Mouse (Mus musculus) ES-E14 (cell line): ENCODE measurements around the gene Kpna7. TPM values are rescaled to one million over a fixed set of nuclear protein-coding genes. Genes with fewer than 3 reads are reported as not detected.
A peak's percentile ranks its signal among the peaks of the same experiment; 100 is the strongest.

Experiments used
- DNase-seq: peaks from one replicate; pipeline ENCODE4 v3.0.0-alpha.2; 2013; ENCODE audit warnings: low read depth, low spot score
- H3K27ac ChIP-seq: 2 replicates; pipeline ENCODE4 v1.5.1; 2012; ENCODE audit warnings: low read depth, mild to moderate bottlenecking, low read length, moderate library complexity, mixed read lengths; ENCODE audit not compliant: poor library complexity, insufficient read depth, severe bottlenecking
- H3K36me3 ChIP-seq: 2 replicates; pipeline ENCODE4 v1.6.1; 2012; ENCODE audit warnings: mild to moderate bottlenecking, low read length, moderate library complexity, mixed read lengths; ENCODE audit not compliant: control insufficient read depth, poor library complexity, insufficient read depth, severe bottlenecking
- H3K4me1 ChIP-seq, 2 experiments: fragments of 150-350 bp in 1 of 2; sonication (generic) in 1 of 2; 2 replicates each; pipeline ENCODE4 v1.6.1; 2012; ENCODE audit warnings: low read length in 2 of 2, mild to moderate bottlenecking in 1 of 2, mixed read lengths in 1 of 2; ENCODE audit not compliant: control insufficient read depth in 2 of 2, insufficient read depth in 2 of 2, poor library complexity in 1 of 2
- H3K4me3 ChIP-seq, 2 experiments: fragments of 150-350 bp in 1 of 2; sonication (generic) in 1 of 2; 2 replicates each; pipeline ENCODE4 v1.5.1; 2012; ENCODE audit warnings: low read length in 2 of 2, low read depth in 1 of 2, mild to moderate bottlenecking in 1 of 2, mixed read lengths in 1 of 2; ENCODE audit not compliant: insufficient read depth in 1 of 2, poor library complexity in 1 of 2, severe bottlenecking in 1 of 2
- H3K9ac ChIP-seq: 2 replicates; pipeline ENCODE4 v1.6.1; 2012; ENCODE audit warnings: low read depth, mild to moderate bottlenecking, low read length, mixed read lengths; ENCODE audit not compliant: poor library complexity, insufficient read depth, severe bottlenecking
- H3K9me3 ChIP-seq: fragments of 150-350 bp; sonication (generic); 2 replicates; pipeline ENCODE4 v1.6.1; 2012; ENCODE audit warnings: low read depth, mild to moderate bottlenecking, low read length; ENCODE audit not compliant: control insufficient read depth, insufficient read depth
- CHD2 ChIP-seq: IDR thresholded peaks from 2 replicates; pipeline ENCODE4 v1.6.1; 2014; ENCODE audit warnings: mild to moderate bottlenecking, low read depth, low read length, inconsistent platforms
- HCFC1 ChIP-seq: IDR thresholded peaks from 2 replicates; pipeline ENCODE4 v1.6.1; 2012; ENCODE audit warnings: low read length, inconsistent platforms, borderline replicate concordance; ENCODE audit not compliant: insufficient read depth
- MAFK ChIP-seq: IDR thresholded peaks from 2 replicates; pipeline ENCODE4 v1.6.1; 2014; ENCODE audit warnings: mild to moderate bottlenecking, low read depth, low read length, inconsistent platforms; ENCODE audit not compliant: insufficient read depth
- ZC3H11A ChIP-seq: IDR thresholded peaks from 2 replicates; pipeline ENCODE4 v1.6.1; 2012; ENCODE audit warnings: low read depth, mild to moderate bottlenecking, inconsistent platforms, low read length, borderline replicate concordance
- ZNF384 ChIP-seq: IDR thresholded peaks from 2 replicates; pipeline ENCODE4 v1.6.1; 2012; ENCODE audit warnings: low read depth, low read length, inconsistent platforms
- in situ Hi-C, 2 experiments: fragments of 600-800 bp; cut with MboI; formaldehyde crosslinking; loops; one replicate each; pipeline ENCODE4 v1.15.1; 2025; ENCODE audit warnings: low sequenced_read_pairs in 2 of 2, inconsistent platforms in 1 of 2; ENCODE audit not compliant: unreplicated experiment in 2 of 2
- total RNA-seq: library from RNA; depleted of rRNA; stranded (reverse); fragments of 300-350 nt; gene quantifications from 2 replicates; pipeline ENCODE4 v1.2.3, GENCODE M21; 2012

Gene Kpna7
- total RNA-seq, 1 experiment: 0.58 TPM

DNA sequence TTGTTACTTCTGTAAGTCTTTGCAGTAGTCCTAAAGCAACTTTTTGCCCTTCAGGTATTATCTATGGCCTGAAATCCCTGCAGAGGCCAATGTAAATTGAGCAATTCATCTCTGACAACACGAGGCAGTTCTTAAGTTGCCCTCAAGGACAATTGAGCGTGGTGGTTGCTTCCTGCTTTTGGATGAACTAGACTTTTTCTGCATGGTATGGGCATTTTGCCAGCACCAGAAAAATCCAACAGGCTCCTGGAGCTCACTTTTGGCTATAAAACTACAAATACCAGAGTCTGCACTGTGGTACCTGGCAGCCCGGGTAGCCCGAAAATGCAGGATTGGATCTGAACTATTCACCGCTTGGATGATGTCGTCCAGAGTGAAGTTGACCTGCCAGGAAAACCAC, 78.2 kb downstream of the Kpna7 start:
- TF ChIP-seq ZC3H11A (no peak), HCFC1 (no peak), ZNF384 (no peak), CHD2 (no peak), MAFK (no peak)
- DNase-seq: no peak
- Histone ChIP-seq H3K36me3 (no peaks in the 10 kb centered on the region), H3K9ac (no peak overlapping the region), H3K4me3 (no peak overlapping the region), H3K4me1 (no peaks in the 10 kb centered on the region), H3K9me3 (no peaks in the 10 kb centered on the region), H3K27ac (no peak overlapping the region)
- in situ Hi-C loops: no loop called here

DNA sequence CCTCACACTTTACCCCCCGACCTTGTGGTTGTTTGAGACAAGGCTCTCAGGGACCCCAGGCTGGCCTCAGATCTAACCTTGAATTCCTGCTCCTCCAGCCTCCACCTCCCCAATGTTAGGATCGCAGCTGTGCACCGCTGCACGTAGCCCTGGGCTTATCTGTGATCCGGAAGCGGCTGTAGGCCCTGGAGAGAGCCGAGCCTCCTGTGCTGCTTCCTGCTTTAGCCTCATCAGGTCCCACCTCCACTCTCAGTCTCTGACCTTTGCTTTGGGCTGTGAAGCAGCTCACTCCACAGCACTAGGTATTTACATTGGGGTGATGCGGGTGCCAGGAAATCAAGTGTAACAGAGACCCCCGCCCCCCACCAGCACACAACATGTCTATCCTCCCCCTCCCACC, 79.3 kb downstream of the Kpna7 start:
- H3K27ac ChIP-seq: no peak overlapping the region
- H3K9ac ChIP-seq: no peak overlapping the region
- H3K9me3 ChIP-seq: no peaks in the 10 kb centered on the region
- H3K4me3 ChIP-seq: no peak overlapping the region
- no peak for DNase-seq
- H3K4me1 ChIP-seq: no peaks in the 10 kb centered on the region
- TF ChIP-seq CHD2: no peak
- TF ChIP-seq HCFC1: no peak
- no peak for TF ChIP-seq MAFK
- no peak for TF ChIP-seq ZNF384
- TF ChIP-seq ZC3H11A: no peak
- in situ Hi-C loops: loop anchor here in 1 of 2 experiments (5.0 kb wide), 1 partner anchor 68 kb away; no protein-coding TSS in a partner anchor
- H3K36me3 ChIP-seq: no peaks in the 10 kb centered on the region

DNA sequence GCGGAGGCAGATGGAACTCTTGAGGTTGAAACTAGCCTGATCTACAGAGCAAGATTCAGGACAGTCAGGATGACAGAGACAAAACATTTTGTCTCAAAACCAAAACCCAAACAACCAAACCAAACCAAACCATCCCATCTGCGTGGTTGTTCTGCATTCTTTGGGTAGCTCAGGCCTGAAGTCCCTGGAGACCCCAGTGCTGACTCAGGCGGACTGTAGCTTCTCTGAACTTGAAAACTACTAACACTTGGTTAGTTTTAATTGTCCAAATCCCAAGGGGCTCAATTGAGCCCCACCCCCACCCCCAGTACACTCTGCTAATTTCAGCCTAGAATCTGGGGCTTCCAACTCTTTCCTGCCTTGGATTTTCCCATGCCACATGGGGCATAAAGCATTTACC, 80.5 kb downstream of the Kpna7 start:
- Histone ChIP-seq H3K4me1 (no peaks in the 10 kb centered on the region), H3K27ac (no peak overlapping the region), H3K36me3 (no peaks in the 10 kb centered on the region), H3K9me3 (no peaks in the 10 kb centered on the region), H3K9ac (no peak overlapping the region), H3K4me3 (no peak overlapping the region)
- in situ Hi-C loops: loop anchor here in 1 of 2 experiments (5.0 kb wide), 1 partner anchor 69 kb away; no protein-coding TSS in a partner anchor
- no peak for TF ChIP-seq ZNF384
- no peak for TF ChIP-seq MAFK
- no peak for TF ChIP-seq HCFC1
- no peak for TF ChIP-seq ZC3H11A
- no peak for TF ChIP-seq CHD2
- no peak for DNase-seq

DNA sequence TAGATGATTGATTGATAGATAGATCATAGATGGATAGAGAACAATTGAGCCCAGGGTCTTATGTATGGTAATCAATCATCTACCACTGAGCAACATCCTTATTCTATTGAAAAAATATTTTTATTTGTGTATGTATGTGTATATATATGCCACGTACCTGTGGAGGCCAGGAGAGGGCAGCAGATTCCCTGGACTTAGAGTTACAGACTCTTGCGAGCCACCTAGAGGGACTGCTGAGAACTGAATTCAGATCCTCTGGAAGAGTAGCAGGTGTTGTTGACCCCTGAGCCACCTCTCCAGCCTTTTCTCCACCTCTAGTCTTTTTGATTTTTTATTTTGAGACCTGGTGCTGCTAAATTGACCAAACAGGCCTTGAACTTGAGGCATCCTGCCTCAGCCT, 85.3 kb downstream of the Kpna7 start:
- in situ Hi-C loops: loop anchor here in 1 of 2 experiments (25.0 kb wide), 1 partner anchor 136 kb away; no protein-coding TSS in a partner anchor
- TF ChIP-seq ZC3H11A (peak; percentile 87), HCFC1 (no peak), CHD2 (no peak), ZNF384 (0 out of 2 replicates have a peak, but pooled peaks have one; percentile 27), MAFK (no peak)
- Histone ChIP-seq H3K4me1 (no peaks in the 10 kb centered on the region), H3K4me3 (no peak overlapping the region), H3K36me3 (no peaks in the 10 kb centered on the region), H3K9me3 (no peaks in the 10 kb centered on the region), H3K9ac (no peak overlapping the region), H3K27ac (no peak overlapping the region)
- DNase-seq: peak; percentile 73

DNA sequence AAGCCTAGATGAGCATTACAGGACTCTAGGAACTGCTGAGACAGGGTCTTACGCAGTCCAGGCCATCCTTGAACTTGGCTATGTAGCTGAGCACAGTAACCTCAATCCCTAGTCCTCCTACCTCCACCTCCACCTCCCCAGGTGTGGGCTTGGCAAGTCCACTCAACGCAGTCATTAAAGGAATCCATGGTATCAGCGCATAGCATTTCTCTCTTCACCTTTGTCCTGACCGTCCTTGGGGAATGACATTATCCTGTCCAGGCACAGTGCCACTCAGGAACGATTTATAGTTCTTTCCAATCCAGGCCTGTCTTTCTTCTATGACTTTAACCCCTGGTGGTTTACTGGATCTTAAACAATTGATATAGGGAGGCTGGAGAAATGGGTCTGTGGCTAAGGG, 93.3 kb downstream of the Kpna7 start:
- Histone ChIP-seq H3K9me3 (no peaks in the 10 kb centered on the region), H3K4me3 (no peak overlapping the region), H3K27ac (no peak overlapping the region), H3K9ac (no peak overlapping the region), H3K4me1 (peaks cover 0 to 8% of the 10 kb centered on the region in 2 experiments; a peak in 2 of 4 replicates), H3K36me3 (no peaks in the 10 kb centered on the region)
- TF ChIP-seq ZNF384: no peak
- TF ChIP-seq HCFC1: no peak
- TF ChIP-seq CHD2: no peak
- TF ChIP-seq ZC3H11A: no peak
- TF ChIP-seq MAFK: no peak
- in situ Hi-C loops: loop anchor here in 1 of 2 experiments (25.0 kb wide), 1 partner anchor 128 kb away; no protein-coding TSS in a partner anchor
- no peak for DNase-seq
